Mouse (Mus musculus): Measurements from ENCODE around the gene Cebpb. TPM values are rescaled to one million over a fixed set of nuclear protein-coding genes. Genes with fewer than 3 reads are reported as not detected.
"Not testable (repeated sequence)": the region's sequence is repeated elsewhere in the genome, so short reads cannot be mapped to it uniquely, and the experiment has no call there.

The Cebpb gene
- 0.46 and 0.61 TPM in 2 replicates for polyA plus RNA-seq (2015; fragmentation: Nextera tagmentation; extraction: Ambion mirVana)

GRCm38 (mm10) chr2:167688498-167689451 lies at the start of gene Cebpb:
Gene Cebpb (plus strand): TSS chr2:167688915.
- no peaks in the 10 kb centered on the region for H3K9me3 ChIP-seq (replicated peaks; ENCODE audit: control insufficient read depth, low read length)
- ATAC-seq (ENCODE audit: low read depth) = peak; percentile 74
- peak within 1 kb of the TSS; percentile 72 for H3K4me3 ChIP-seq (ENCODE audit: low read depth, low read length)
- peak within 1 kb of the TSS; percentile 89 for H3K27ac ChIP-seq (ENCODE audit: low read length)
- peaks cover 29% of the 10 kb centered on the region for H3K27me3 ChIP-seq (ENCODE audit: control insufficient read depth, insufficient read depth, low read depth, low read length)
- under 1% methylated on average over 112 of the region's 147 CpGs for WGBS (ENCODE audit: insufficient replicate concordance)
- H3K9ac ChIP-seq (ENCODE audit: low read depth, low read length) = peak within 1 kb of the TSS; percentile 68
- H3K36me3 ChIP-seq (ENCODE audit: control insufficient read depth, insufficient read depth) = no peaks in the 10 kb centered on the region
- H3K4me1 ChIP-seq (ENCODE audit: control insufficient read depth, low read depth, low read length) = peaks cover 23% of the 10 kb centered on the region
- H3K4me2 ChIP-seq (ENCODE audit: low read depth, low read length) = peak within 1 kb of the TSS; percentile 85

- ATAC-seq (ENCODE audit: low read depth) = no peak
- Histone ChIP-seq H3K27me3 (ENCODE audit: control insufficient read depth, insufficient read depth, low read depth, low read length) (no peaks in the 10 kb centered on the region), H3K9ac (ENCODE audit: low read depth, low read length) (no peak overlapping the region; the same call in 1 of the 2 replicates), H3K4me2 (ENCODE audit: low read depth, low read length) (no peak overlapping the region), H3K27ac (ENCODE audit: low read length) (no peak overlapping the region), H3K36me3 (ENCODE audit: control insufficient read depth, insufficient read depth) (no peaks in the 10 kb centered on the region), H3K9me3 (replicated peaks; ENCODE audit: control insufficient read depth, low read length) (no peaks in the 10 kb centered on the region), H3K4me1 (ENCODE audit: control insufficient read depth, low read depth, low read length) (peaks cover 12% of the 10 kb centered on the region), H3K4me3 (ENCODE audit: low read depth, low read length) (no peak overlapping the region)
- 73% methylated on average over 3 of the region's 3 CpGs for WGBS (ENCODE audit: insufficient replicate concordance)
These were observed 48.4 kb upstream of the Cebpb start for GRCm38 (mm10) chr2:167640279-167640678.

- ATAC-seq (ENCODE audit: low read depth) = peak; percentile 52
- no peaks in the 10 kb centered on the region for H3K27me3 ChIP-seq (ENCODE audit: control insufficient read depth, insufficient read depth, low read depth, low read length)
- 35% methylated on average over 8 of the region's 8 CpGs for WGBS (ENCODE audit: insufficient replicate concordance)
- H3K9me3 ChIP-seq (replicated peaks; ENCODE audit: control insufficient read depth, low read length) = no peaks in the 10 kb centered on the region
- no peak overlapping the region for H3K9ac ChIP-seq (ENCODE audit: low read depth, low read length)
- no peak overlapping the region for H3K27ac ChIP-seq (ENCODE audit: low read length)
- no peaks in the 10 kb centered on the region for H3K36me3 ChIP-seq (ENCODE audit: control insufficient read depth, insufficient read depth)
- H3K4me1 ChIP-seq (ENCODE audit: control insufficient read depth, low read depth, low read length) = peaks cover 3% of the 10 kb centered on the region; the same call in 1 of the 2 replicates
- H3K4me3 ChIP-seq (ENCODE audit: low read depth, low read length) = no peak overlapping the region
- no peak overlapping the region for H3K4me2 ChIP-seq (ENCODE audit: low read depth, low read length)
These were observed 47.4 kb upstream of the Cebpb start for GRCm38 (mm10) chr2:167641337-167641736.

GRCm38 (mm10) chr2:167642164-167642563 lies 46.6 kb upstream of the Cebpb start:
- Histone ChIP-seq H3K27ac (ENCODE audit: low read length) (no peak overlapping the region), H3K4me1 (ENCODE audit: control insufficient read depth, low read depth, low read length) (peaks cover 3% of the 10 kb centered on the region; the same call in 1 of the 2 replicates), H3K9me3 (replicated peaks; ENCODE audit: control insufficient read depth, low read length) (no peaks in the 10 kb centered on the region), H3K27me3 (ENCODE audit: control insufficient read depth, insufficient read depth, low read depth, low read length) (no peaks in the 10 kb centered on the region), H3K4me3 (ENCODE audit: low read depth, low read length) (no peak overlapping the region), H3K36me3 (ENCODE audit: control insufficient read depth, insufficient read depth) (no peaks in the 10 kb centered on the region), H3K9ac (ENCODE audit: low read depth, low read length) (no peak overlapping the region), H3K4me2 (ENCODE audit: low read depth, low read length) (no peak overlapping the region)
- ATAC-seq (ENCODE audit: low read depth) = no peak
- 84% methylated on average over 6 of the region's 6 CpGs for WGBS (ENCODE audit: insufficient replicate concordance)

- H3K27me3 ChIP-seq (ENCODE audit: control insufficient read depth, insufficient read depth, low read depth, low read length); H3K4me1 ChIP-seq (ENCODE audit: control insufficient read depth, low read depth, low read length); H3K9ac ChIP-seq (ENCODE audit: low read depth, low read length); H3K36me3 ChIP-seq (ENCODE audit: control insufficient read depth, insufficient read depth); H3K4me3 ChIP-seq (ENCODE audit: low read depth, low read length); ATAC-seq (ENCODE audit: low read depth); H3K27ac ChIP-seq (ENCODE audit: low read length); H3K9me3 ChIP-seq (replicated peaks; ENCODE audit: control insufficient read depth, low read length); H3K4me2 ChIP-seq (ENCODE audit: low read depth, low read length): not testable (repeated sequence)
- WGBS (ENCODE audit: insufficient replicate concordance) = 75% methylated on average over 13 of the region's 13 CpGs
These were observed 45.2 kb upstream of the Cebpb start for GRCm38 (mm10) chr2:167643356-167644052.

GRCm38 (mm10) chr2:167646411-167646810 lies 42.3 kb upstream of the Cebpb start:
- WGBS (ENCODE audit: insufficient replicate concordance) = 86% methylated on average over 4 of the region's 4 CpGs
- no peak for ATAC-seq (ENCODE audit: low read depth)
- H3K4me3 ChIP-seq (ENCODE audit: low read depth, low read length) = no peak overlapping the region

GRCm38 (mm10) chr2:167649290-167650032 lies 39.3 kb upstream of the Cebpb start:
- peaks cover 3% of the 10 kb centered on the region; the same call in 1 of the 2 replicates for H3K4me1 ChIP-seq (ENCODE audit: control insufficient read depth, low read depth, low read length)
- H3K36me3 ChIP-seq (ENCODE audit: control insufficient read depth, insufficient read depth) = no peaks in the 10 kb centered on the region; the same call in 1 of the 2 replicates
- no peaks in the 10 kb centered on the region for H3K27me3 ChIP-seq (ENCODE audit: control insufficient read depth, insufficient read depth, low read depth, low read length)
- H3K9me3 ChIP-seq (replicated peaks; ENCODE audit: control insufficient read depth, low read length) = no peaks in the 10 kb centered on the region
- H3K4me3 ChIP-seq (ENCODE audit: low read depth, low read length) = no peak overlapping the region
- no peak overlapping the region for H3K4me2 ChIP-seq (ENCODE audit: low read depth, low read length)
- no peak overlapping the region for H3K27ac ChIP-seq (ENCODE audit: low read length)
- H3K9ac ChIP-seq (ENCODE audit: low read depth, low read length) = no peak overlapping the region
- WGBS (ENCODE audit: insufficient replicate concordance) = 74% methylated on average over 12 of the region's 12 CpGs
- ATAC-seq (ENCODE audit: low read depth) = no peak

More at GRCm38 (mm10) chr2:167646411-167646810, 42.3 kb upstream of the Cebpb start:
- H3K9ac ChIP-seq (ENCODE audit: low read depth, low read length) = no peak overlapping the region
- H3K9me3 ChIP-seq (replicated peaks; ENCODE audit: control insufficient read depth, low read length) = no peaks in the 10 kb centered on the region
- H3K27ac ChIP-seq (ENCODE audit: low read length) = no peak overlapping the region
- no peaks in the 10 kb centered on the region for H3K36me3 ChIP-seq (ENCODE audit: control insufficient read depth, insufficient read depth)
- H3K27me3 ChIP-seq (ENCODE audit: control insufficient read depth, insufficient read depth, low read depth, low read length) = no peaks in the 10 kb centered on the region
- H3K4me2 ChIP-seq (ENCODE audit: low read depth, low read length) = no peak overlapping the region
- peaks cover 5% of the 10 kb centered on the region; the same call in 1 of the 2 replicates for H3K4me1 ChIP-seq (ENCODE audit: control insufficient read depth, low read depth, low read length)

- Histone ChIP-seq H3K27ac (ENCODE audit: low read length) (no peak overlapping the region), H3K9ac (ENCODE audit: low read depth, low read length) (no peak overlapping the region), H3K27me3 (ENCODE audit: control insufficient read depth, insufficient read depth, low read depth, low read length) (no peaks in the 10 kb centered on the region), H3K9me3 (replicated peaks; ENCODE audit: control insufficient read depth, low read length) (no peaks in the 10 kb centered on the region), H3K4me3 (ENCODE audit: low read depth, low read length) (no peak overlapping the region), H3K4me1 (ENCODE audit: control insufficient read depth, low read depth, low read length) (peaks cover 3% of the 10 kb centered on the region; the same call in 1 of the 2 replicates), H3K4me2 (ENCODE audit: low read depth, low read length) (no peak overlapping the region), H3K36me3 (ENCODE audit: control insufficient read depth, insufficient read depth) (peaks cover 3% of the 10 kb centered on the region; the same call in 1 of the 2 replicates)
- ATAC-seq (ENCODE audit: low read depth) = no peak
- WGBS (ENCODE audit: insufficient replicate concordance) = 86% methylated on average over 9 of the region's 9 CpGs
These were observed 37.1 kb upstream of the Cebpb start for GRCm38 (mm10) chr2:167651622-167652021.
